Mouse (Mus musculus) limb, embryonic 14.5 days (tissue): ENCODE data around the gene Ccdc126. TPM values are rescaled to one million over a fixed set of nuclear protein-coding genes. Genes with fewer than 3 reads are reported as not detected.

Source experiments
- ATAC-seq: fragments of 200-750 bp; cut with Nextera tagmentation; 2 replicates; pipeline ENCODE4 v1.8.0; 2017; ENCODE audit warnings: low read depth, moderate number of reproducible peaks, moderate TSS enrichment; ENCODE audit not compliant: low FRiP score
- DNase-seq: peaks from one replicate; pipeline ENCODE4 v3.0.0-alpha.2; 2015; ENCODE audit warnings: low spot score
- H3K27ac ChIP-seq: fragments of 300-500 bp; sonication (generic); replicated peaks from 2 replicates; pipeline ENCODE4 v1.5.1; 2014; ENCODE audit warnings: low read depth, mild to moderate bottlenecking, low read length, moderate library complexity, mixed read lengths
- H3K27me3 ChIP-seq: fragments of 300-500 bp; sonication (generic); 2 replicates; pipeline ENCODE4 v1.6.1; 2014; ENCODE audit warnings: low read length, mixed read lengths; ENCODE audit not compliant: control insufficient read depth, insufficient read depth
- H3K36me3 ChIP-seq: fragments of 300-500 bp; sonication (generic); 2 replicates; pipeline ENCODE4 v1.6.1; 2014; ENCODE audit warnings: mild to moderate bottlenecking, low read length, moderate library complexity, mixed read lengths; ENCODE audit not compliant: control insufficient read depth, insufficient read depth
- H3K4me1 ChIP-seq: fragments of 300-500 bp; sonication (generic); 2 replicates; pipeline ENCODE4 v1.6.1; 2014; ENCODE audit warnings: antibody characterized with exemption, low read length, mixed read lengths; ENCODE audit not compliant: control insufficient read depth, insufficient read depth
- H3K4me2 ChIP-seq: fragments of 300-500 bp; sonication (generic); replicated peaks from 2 replicates; pipeline ENCODE4 v1.6.1; 2014; ENCODE audit warnings: low read depth, mild to moderate bottlenecking, low read length, moderate library complexity; ENCODE audit not compliant: severe bottlenecking
- H3K4me3 ChIP-seq: fragments of 300-500 bp; sonication (generic); replicated peaks from 2 replicates; pipeline ENCODE4 v1.5.1; 2014; ENCODE audit warnings: low read length
- H3K9ac ChIP-seq: fragments of 300-500 bp; sonication (generic); 2 replicates; pipeline ENCODE4 v1.6.1; 2014; ENCODE audit warnings: mild to moderate bottlenecking, low read depth, low read length, moderate library complexity; ENCODE audit not compliant: severe bottlenecking
- H3K9me3 ChIP-seq: fragments of 300-500 bp; sonication (generic); 2 replicates; pipeline ENCODE4 v1.6.1; 2016; ENCODE audit warnings: low read length; ENCODE audit not compliant: control insufficient read depth
- POLR2A ChIP-seq: fragments of 200-500 bp; IDR thresholded peaks from 2 replicates; pipeline ENCODE4 v1.8.0; 2012; ENCODE audit warnings: inconsistent platforms, mild to moderate bottlenecking, moderate library complexity, borderline replicate concordance; ENCODE audit not compliant: insufficient read depth, insufficient read length; ENCODE audit errors: extremely low read depth
- WGBS: fragments of 180-500 bp; shearing (Covaris S2); extraction: QIAGEN DNeasy Blood & Tissue Kit; methylation state at CpG from one replicate; pipeline ENCODE4 v1.1.7; 2014; 5-methylcytosine and 5-hydroxymethylcytosine counted together
- polyA plus RNA-seq, 2 experiments: library from polyadenylated mRNA; depleted of rRNA in 1 of 2; stranded (reverse) in 1 of 2; unstranded in 1 of 2; fragments of >200 nt; fragmentation: Nextera tagmentation in 1 of 2; extraction: Ambion mirVana in 1 of 2; gene quantifications; 2 replicates each; pipeline versions ENCODE4 v1.2.1 to v1.2.3; 2012 to 2014

The Ccdc126 gene
- polyA plus RNA-seq, 2 experiments: 5.6 to 11.2 TPM

GRCm38 (mm10) chr6:49339145-49339544 is 20.1 kb downstream of the Ccdc126 start:
- whole genome bisulfite sequencing: 22% methylated on average over 6 of the region's 6 CpGs
- H3K27ac ChIP-seq: no peak overlapping the region
- no peak overlapping the region for H3K4me3 ChIP-seq
- no peaks in the 10 kb centered on the region for H3K27me3 ChIP-seq
- ATAC-seq (no peak), DNase-seq (no peak)
- no peak for TF ChIP-seq POLR2A
- H3K36me3 ChIP-seq: 0 out of 2 replicates have a peak, but pooled peaks cover 4% of the 10 kb centered on the region
- H3K4me2 ChIP-seq: no peak overlapping the region
- H3K9me3 ChIP-seq: no peaks in the 10 kb centered on the region
- peaks cover 5% of the 10 kb centered on the region; the same call in 1 of the 2 replicates for H3K4me1 ChIP-seq
- H3K9ac ChIP-seq: no peak overlapping the region

GRCm38 (mm10) chr6:49343737-49344469 is 24.8 kb downstream of the Ccdc126 start:
- ATAC-seq (no peak), DNase-seq (no peak)
- no peaks in the 10 kb centered on the region for H3K27me3 ChIP-seq
- no peak overlapping the region for H3K9ac ChIP-seq
- H3K4me3 ChIP-seq: no peak overlapping the region
- H3K9me3 ChIP-seq: no peaks in the 10 kb centered on the region
- H3K4me2 ChIP-seq: no peak overlapping the region
- 85% methylated on average over 14 of the region's 14 CpGs for WGBS
- TF ChIP-seq POLR2A: no peak
- H3K36me3 ChIP-seq: 0 out of 2 replicates have a peak, but pooled peaks cover 4% of the 10 kb centered on the region
- peaks cover under 1% of the 10 kb centered on the region; the same call in 1 of the 2 replicates for H3K4me1 ChIP-seq
- H3K27ac ChIP-seq: no peak overlapping the region

- no peak overlapping the region for H3K9ac ChIP-seq
- no peak overlapping the region for H3K4me2 ChIP-seq
- no peaks in the 10 kb centered on the region for H3K9me3 ChIP-seq
- H3K4me1 ChIP-seq: no peaks in the 10 kb centered on the region
- 92% methylated on average over 7 of the region's 7 CpGs for WGBS
- DNase-seq: no peak
- no peak overlapping the region for H3K4me3 ChIP-seq
- no peaks in the 10 kb centered on the region for H3K36me3 ChIP-seq
- TF ChIP-seq POLR2A: no peak
- no peak for ATAC-seq
- H3K27ac ChIP-seq: no peak overlapping the region
- H3K27me3 ChIP-seq: no peaks in the 10 kb centered on the region
Measured at GRCm38 (mm10) chr6:49349826-49350225, 30.8 kb downstream of the Ccdc126 start.

DNA sequence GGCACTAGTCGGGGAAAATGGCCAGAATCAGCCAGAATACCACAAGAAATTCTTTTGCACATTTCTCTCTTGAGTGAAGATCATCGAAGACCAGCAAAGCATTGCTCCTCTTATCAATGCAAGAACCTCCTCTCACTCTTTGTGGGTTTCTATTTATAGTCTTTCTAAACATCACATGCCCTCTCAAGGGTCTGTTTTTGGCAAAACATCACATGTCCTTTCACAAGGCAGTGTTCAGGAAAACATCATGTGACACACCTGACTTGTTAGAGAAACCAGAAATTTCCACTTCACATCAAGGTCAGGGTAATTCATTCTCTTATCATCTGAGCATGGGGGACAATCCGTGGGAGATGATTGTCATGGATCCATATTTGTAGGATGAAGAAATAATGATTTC is 35.5 kb downstream of the Ccdc126 start:
- TF ChIP-seq POLR2A: no peak
- H3K4me1 ChIP-seq: no peaks in the 10 kb centered on the region
- H3K36me3 ChIP-seq: no peaks in the 10 kb centered on the region
- no peak overlapping the region for H3K27ac ChIP-seq
- WGBS: 84% methylated on average over 3 of the region's 3 CpGs
- H3K4me3 ChIP-seq: no peak overlapping the region
- DNase-seq (no peak), ATAC-seq (no peak)
- H3K9me3 ChIP-seq: no peaks in the 10 kb centered on the region
- H3K9ac ChIP-seq: no peak overlapping the region
- H3K27me3 ChIP-seq: no peaks in the 10 kb centered on the region
- H3K4me2 ChIP-seq: no peak overlapping the region

DNA sequence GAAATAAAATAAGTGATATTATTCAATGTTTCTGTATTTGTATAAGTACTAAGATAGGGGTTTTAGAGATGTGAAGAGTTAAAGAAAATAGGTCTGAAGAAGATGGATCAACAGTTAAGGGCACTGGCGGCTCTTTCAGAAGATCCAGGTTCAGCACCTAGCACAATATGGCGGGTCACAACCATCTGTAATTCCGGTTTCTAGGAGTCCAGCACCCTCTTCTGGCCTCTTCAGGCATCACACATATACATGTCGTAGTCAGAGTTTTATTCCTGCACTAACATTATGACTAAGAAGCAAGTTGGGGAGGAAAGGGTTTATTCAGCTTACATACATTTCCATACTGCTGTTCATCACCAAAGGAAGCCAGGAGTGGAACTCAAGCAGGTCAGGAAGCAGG is 36.1 kb downstream of the Ccdc126 start:
- H3K9ac ChIP-seq: no peak overlapping the region
- H3K36me3 ChIP-seq: no peaks in the 10 kb centered on the region
- WGBS: 74% methylated on average over 4 of the region's 4 CpGs
- no peaks in the 10 kb centered on the region for H3K27me3 ChIP-seq
- no peak for TF ChIP-seq POLR2A
- ATAC-seq (no peak), DNase-seq (no peak)
- no peaks in the 10 kb centered on the region for H3K9me3 ChIP-seq
- no peak overlapping the region for H3K27ac ChIP-seq
- no peaks in the 10 kb centered on the region for H3K4me1 ChIP-seq
- H3K4me2 ChIP-seq: no peak overlapping the region
- H3K4me3 ChIP-seq: no peak overlapping the region
